Mouse (Mus musculus): ENCODE measurements around the gene Abcb9.
"Not testable (repeated sequence)": the region's sequence is repeated elsewhere in the genome, so short reads cannot be mapped to it uniquely, and the experiment has no call there.

Abcb9 gene

GRCm38 (mm10) chr5:124062037-124062824 lies 33.4 kb downstream of the Abcb9 start:
- DNase-seq (ENCODE audit: low read depth, low spot score): no peak

- no peak for DNase-seq (ENCODE audit: low read depth, low spot score)
These were observed 35.9 kb downstream of the Abcb9 start for GRCm38 (mm10) chr5:124059677-124060076.

GRCm38 (mm10) chr5:124058749-124059148 lies 36.8 kb downstream of the Abcb9 start:
- DNase-seq (ENCODE audit: low read depth, low spot score): no peak

- DNase-seq (ENCODE audit: low read depth, low spot score): no peak
These were observed 38.6 kb downstream of the Abcb9 start for GRCm38 (mm10) chr5:124056956-124057355.

- DNase-seq (ENCODE audit: low read depth, low spot score): no peak
These were observed 39.4 kb downstream of the Abcb9 start for GRCm38 (mm10) chr5:124056219-124056618.

GRCm38 (mm10) chr5:124052641-124053040 lies 43.0 kb downstream of the Abcb9 start:
- not testable (repeated sequence) for DNase-seq (ENCODE audit: low read depth, low spot score)

GRCm38 (mm10) chr5:124051899-124052491 lies 43.6 kb downstream of the Abcb9 start:
- no peak for DNase-seq (ENCODE audit: low read depth, low spot score)

GRCm38 (mm10) chr5:124050095-124051050 lies 45.2 kb downstream of the Abcb9 start:
- no peak for DNase-seq (ENCODE audit: low read depth, low spot score)

GRCm38 (mm10) chr5:124049249-124050045 lies 46.2 kb downstream of the Abcb9 start:
- DNase-seq (ENCODE audit: low read depth, low spot score): no peak

GRCm38 (mm10) chr5:124046741-124047401 lies 48.7 kb downstream of the Abcb9 start:
- no peak for DNase-seq (ENCODE audit: low read depth, low spot score)

- DNase-seq (ENCODE audit: low read depth, low spot score): no peak
These were observed 50.1 kb downstream of the Abcb9 start for GRCm38 (mm10) chr5:124045453-124046010.

GRCm38 (mm10) chr5:124043999-124044398 lies 51.6 kb downstream of the Abcb9 start:
- no peak for DNase-seq (ENCODE audit: low read depth, low spot score)

GRCm38 (mm10) chr5:124043212-124043978 lies 52.2 kb downstream of the Abcb9 start:
- no peak for DNase-seq (ENCODE audit: low read depth, low spot score)

GRCm38 (mm10) chr5:124041097-124041496 lies 54.5 kb downstream of the Abcb9 start:
- no peak for DNase-seq (ENCODE audit: low read depth, low spot score)

- DNase-seq (ENCODE audit: low read depth, low spot score): no peak
These were observed 56.0 kb downstream of the Abcb9 start for GRCm38 (mm10) chr5:124039602-124040001.

GRCm38 (mm10) chr5:124036836-124037235 lies 58.8 kb downstream of the Abcb9 start:
- no peak for DNase-seq (ENCODE audit: low read depth, low spot score)

GRCm38 (mm10) chr5:124036341-124036740 lies 59.3 kb downstream of the Abcb9 start:
- no peak for DNase-seq (ENCODE audit: low read depth, low spot score)

- no peak for DNase-seq (ENCODE audit: low read depth, low spot score)
These were observed 59.8 kb downstream of the Abcb9 start for GRCm38 (mm10) chr5:124035806-124036205.

GRCm38 (mm10) chr5:124035406-124035805 lies 60.2 kb downstream of the Abcb9 start:
- DNase-seq (ENCODE audit: low read depth, low spot score): no peak

- peak; percentile 31 for DNase-seq (ENCODE audit: low read depth, low spot score)
These were observed 61.1 kb downstream of the Abcb9 start for GRCm38 (mm10) chr5:124034471-124034870.
